Mouse (Mus musculus) T-helper 17 cell (primary cell): ENCODE results near the gene Gm26558.

ENCODE experiments used
- in situ Hi-C, 2 experiments: fragments of 300-600 bp; cut with MboI, MseI; formaldehyde crosslinking; loops; 1 replicate in 1 of 2; 2 replicates in 1 of 2; pipeline ENCODE4 v1.15.1; 2025; ENCODE audit warnings: high pct_unique_total_duplicates in 2 of 2

Gene Gm26558

GRCm38 (mm10) chr2:70661715-70662495 lies at the start of gene Gm26558:
Gm26558 (minus strand) TSS chr2:70662108.
- in situ Hi-C loops: no loop called here

- in situ Hi-C loops: no loop called here
These were observed 49.0 kb upstream of the Gm26558 start for GRCm38 (mm10) chr2:70710878-70711277.

GRCm38 (mm10) chr2:70710236-70710635 lies 48.3 kb upstream of the Gm26558 start:
- in situ Hi-C loops: no loop called here

DNA sequence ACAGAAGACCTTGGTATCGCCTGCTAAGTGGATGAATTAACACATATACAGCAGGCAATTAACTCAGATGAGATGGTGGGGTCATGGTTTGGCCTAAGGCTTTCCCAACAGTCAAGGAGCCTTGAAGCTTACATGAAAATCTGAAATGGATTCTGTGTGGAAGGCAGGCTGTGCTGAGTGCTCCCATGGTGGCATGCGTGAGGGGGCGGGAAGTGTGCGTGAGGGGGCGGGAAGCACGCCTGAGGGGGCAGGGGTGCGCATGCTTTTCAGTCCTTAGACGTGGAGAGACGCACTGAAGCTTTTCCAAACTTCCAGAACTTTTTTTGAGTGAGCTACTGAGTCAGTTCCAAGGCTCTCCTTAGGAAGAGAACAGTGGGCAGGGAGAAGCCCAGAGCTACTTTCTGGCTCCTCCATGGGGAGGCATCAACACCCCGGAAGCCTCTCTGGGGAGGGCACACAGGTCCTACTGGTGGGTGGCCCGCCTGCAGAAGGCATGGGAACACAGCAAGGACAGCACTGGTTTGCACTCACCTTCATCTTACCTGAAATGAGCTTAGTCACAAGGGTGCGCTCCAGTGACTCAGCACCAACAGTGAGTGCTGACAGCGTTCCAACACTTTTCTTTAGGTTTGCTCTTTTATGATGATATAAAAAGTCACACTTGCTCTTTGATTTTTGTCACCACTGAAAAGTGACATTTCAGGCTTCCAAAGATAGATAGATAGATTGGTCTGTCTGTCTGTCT lies 47.2 kb upstream of the Gm26558 start:
- in situ Hi-C loops: no loop called here

DNA sequence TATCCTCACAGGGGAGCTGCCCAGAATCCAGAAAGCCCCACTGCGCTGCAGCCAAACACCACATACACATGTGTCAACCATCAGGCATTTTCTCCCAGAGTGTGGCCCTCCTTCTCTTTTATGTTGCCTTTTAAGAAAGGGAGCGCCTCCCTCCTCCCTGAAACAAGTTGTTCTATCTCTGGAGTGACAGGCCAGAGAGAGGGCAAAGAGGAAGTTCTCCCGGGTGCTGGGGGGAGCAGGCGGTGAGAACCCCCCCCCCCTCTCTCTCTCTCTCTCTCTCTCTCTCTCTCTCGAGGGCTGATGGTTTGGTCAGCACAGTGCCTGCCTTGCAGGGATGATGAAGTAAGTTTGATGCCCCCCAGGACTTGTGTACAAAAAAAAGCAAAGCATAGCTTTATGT lies 40.5 kb upstream of the Gm26558 start:
- in situ Hi-C loops: loop anchor here in 1 of 2 experiments (5.0 kb wide), 1 partner anchor 405 kb away; no protein-coding TSS in a partner anchor

DNA sequence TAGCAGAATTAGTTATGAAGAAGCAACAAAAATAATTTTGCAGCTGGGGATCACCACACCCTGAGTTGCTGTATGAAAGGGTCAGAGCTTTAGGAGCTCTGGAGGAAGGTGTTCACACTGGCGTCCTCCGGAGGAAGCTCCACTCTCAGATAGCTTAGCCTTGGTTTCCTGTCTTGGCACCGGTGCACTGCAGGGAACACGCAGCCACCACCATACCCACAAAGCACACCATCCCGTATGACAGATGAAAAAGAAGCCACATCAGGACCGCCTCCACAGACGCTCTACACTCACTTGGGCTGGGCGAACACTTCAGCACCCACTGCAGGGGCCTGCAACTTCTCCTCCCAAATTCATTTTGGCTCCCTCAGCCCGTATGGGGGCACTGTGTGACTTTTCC lies 39.7 kb upstream of the Gm26558 start:
- in situ Hi-C loops: loop anchor here in 1 of 2 experiments (5.0 kb wide), 1 partner anchor 406 kb away; no protein-coding TSS in a partner anchor

DNA sequence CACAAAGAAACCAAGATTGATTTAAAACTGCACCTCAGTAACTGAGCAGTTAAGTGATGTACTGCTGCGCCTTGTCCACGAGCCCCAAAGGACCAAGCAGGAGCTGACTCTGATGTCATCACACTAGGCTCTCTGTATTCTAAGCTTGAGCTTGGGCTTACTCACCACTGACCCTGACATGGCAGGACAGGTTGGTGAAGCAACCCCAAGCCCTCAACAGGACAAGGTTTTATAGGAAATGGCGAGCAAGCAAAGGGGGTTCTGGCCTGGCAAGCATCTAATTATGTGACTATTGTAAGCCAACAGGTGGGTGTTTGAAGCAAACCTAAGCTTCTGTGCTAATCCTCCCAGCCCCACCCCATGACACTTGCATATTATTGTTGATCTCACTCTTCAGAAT lies 38.9 kb upstream of the Gm26558 start:
- in situ Hi-C loops: loop anchor here in 1 of 2 experiments (5.0 kb wide), 1 partner anchor 406 kb away; no protein-coding TSS in a partner anchor

DNA sequence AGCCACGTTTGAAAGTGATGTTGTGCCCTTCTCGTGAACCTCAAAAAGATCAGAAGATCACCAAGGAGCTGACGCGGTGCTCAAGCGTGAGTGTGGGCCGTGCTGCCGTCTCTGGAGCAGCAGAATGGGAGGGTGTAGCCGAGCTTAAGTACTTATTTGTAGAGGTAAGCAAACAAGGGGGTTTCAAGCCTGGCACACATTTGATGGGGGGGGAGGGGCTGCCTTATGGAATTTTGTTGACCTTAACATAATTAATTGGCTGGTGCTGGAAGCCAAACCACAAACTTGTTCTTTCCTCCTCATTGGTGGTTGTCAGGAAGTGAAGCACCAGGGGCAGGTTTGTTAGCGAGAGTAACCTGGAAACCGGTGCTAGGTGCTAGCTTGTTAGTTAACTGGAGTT lies 33.8 kb upstream of the Gm26558 start:
- in situ Hi-C loops: no loop called here

GRCm38 (mm10) chr2:70690195-70690594 lies 28.3 kb upstream of the Gm26558 start:
- in situ Hi-C loops: no loop called here

DNA sequence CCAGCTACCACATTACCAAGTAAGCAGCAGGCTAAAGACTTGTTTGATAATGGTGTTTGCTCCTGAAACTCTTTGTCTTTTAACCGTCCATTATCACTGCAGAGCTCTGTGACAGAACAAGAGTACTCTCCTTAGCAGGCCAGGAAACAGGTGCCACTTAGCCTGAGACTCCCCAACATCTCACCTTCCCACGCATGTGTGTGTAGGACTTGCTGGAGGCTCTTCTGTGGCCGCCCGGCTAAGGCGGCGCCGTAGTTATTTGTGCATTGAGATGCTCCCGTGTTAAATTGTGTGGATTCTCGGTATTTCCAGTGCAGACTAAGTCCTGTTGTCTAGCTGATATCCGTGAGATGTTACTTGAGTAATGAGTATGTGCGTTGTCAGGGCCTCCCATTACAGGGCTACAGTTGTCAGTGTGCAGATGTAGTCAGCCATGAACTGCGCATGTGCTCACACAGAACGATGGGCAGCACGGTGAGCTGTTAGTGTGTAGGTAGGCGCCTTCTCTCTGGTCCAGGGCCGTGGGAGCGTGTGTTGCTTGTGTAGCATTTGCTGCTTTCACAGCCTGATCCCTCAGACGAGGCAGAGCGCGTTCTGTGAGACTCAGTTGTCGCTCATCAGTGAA lies 26.7 kb upstream of the Gm26558 start:
- in situ Hi-C loops: no loop called here

GRCm38 (mm10) chr2:70682324-70682723 lies 20.4 kb upstream of the Gm26558 start:
- in situ Hi-C loops: no loop called here

- in situ Hi-C loops: no loop called here
These were observed 11.7 kb upstream of the Gm26558 start for GRCm38 (mm10) chr2:70673445-70674126.

DNA sequence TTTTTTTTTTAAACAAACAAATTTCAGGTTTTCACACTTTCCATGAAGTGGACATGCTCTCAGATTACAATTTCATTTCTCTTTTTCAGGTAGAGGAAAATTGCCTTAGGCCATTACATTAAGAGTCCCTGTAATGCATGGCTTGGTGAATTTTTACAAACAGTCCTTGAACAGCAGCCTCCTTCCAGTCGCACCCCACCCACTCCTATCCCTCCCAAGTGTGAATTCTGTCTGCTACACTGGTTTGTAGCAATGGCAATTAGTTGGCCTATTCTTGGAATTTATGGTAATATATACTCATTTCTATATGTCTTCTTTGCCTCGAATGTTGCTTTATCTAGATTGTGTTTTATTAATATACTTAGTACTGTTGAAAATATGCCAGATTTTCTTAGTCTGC lies 10.6 kb upstream of the Gm26558 start:
- in situ Hi-C loops: no loop called here

DNA sequence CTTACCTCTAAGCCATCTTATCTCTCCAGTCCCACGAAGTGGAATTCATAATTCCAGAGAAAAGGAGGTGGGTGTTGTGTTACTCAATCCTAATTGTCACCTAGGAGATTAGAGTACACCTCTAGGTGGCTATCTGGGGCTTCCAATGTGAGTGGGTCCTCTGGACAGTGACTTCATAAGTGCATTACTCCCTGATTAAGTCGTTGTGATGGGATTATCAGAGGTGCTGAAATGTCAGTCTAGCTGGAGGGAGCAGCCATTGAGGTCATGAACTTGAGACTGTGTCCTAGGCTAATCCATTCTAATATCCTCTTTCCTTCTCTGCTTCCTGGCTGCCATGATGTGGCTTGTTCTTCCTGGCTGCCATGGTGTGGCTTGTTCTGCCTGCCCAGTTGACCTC lies 8.0 kb upstream of the Gm26558 start:
- in situ Hi-C loops: loop anchor here in 1 of 2 experiments (5.0 kb wide), 1 partner anchor 898 kb away; no protein-coding TSS in a partner anchor

- in situ Hi-C loops: loop anchor here in 1 of 2 experiments (5.0 kb wide), 1 partner anchor 897 kb away; no protein-coding TSS in a partner anchor
These were observed 7.3 kb upstream of the Gm26558 start for GRCm38 (mm10) chr2:70669241-70669640.

DNA sequence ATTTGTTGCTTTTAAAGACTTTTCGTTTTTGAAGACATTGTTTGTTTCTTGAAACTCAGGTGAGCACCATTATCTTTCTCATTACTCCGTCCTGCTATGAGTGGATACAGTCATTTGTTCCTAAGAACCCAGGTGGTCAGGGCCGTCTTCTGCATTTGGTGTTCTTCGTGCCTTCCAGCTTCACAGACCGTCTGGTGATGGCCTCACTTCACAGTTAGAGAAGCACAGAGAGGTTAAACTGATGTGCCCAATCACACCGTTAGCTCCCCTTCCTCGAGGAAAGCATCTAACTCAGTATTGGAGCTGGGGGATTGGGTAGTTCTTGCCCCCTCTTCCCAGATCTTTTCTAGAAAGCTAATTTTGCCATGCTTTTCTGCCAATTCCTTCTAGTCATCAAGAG lies 5.1 kb upstream of the Gm26558 start:
- in situ Hi-C loops: loop anchor here in 1 of 2 experiments (5.0 kb wide), 1 partner anchor 895 kb away; no protein-coding TSS in a partner anchor

- in situ Hi-C loops: no loop called here
These were observed 1.9 kb upstream of the Gm26558 start for GRCm38 (mm10) chr2:70663764-70664163.

- in situ Hi-C loops: no loop called here
These were observed 807 bp downstream of the Gm26558 start, which contains the start of gene Gorasp2 for GRCm38 (mm10) chr2:70660887-70661714. Gorasp2 (plus strand) TSS chr2:70661576.

GRCm38 (mm10) chr2:70657083-70657482 lies 4.8 kb downstream of the Gm26558 start:
- in situ Hi-C loops: no loop called here

GRCm38 (mm10) chr2:70651820-70652219 lies 10.1 kb downstream of the Gm26558 start:
- in situ Hi-C loops: no loop called here
